Mouse (Mus musculus): Measurements from ENCODE around the gene Edn1. TPM values are rescaled to one million over a fixed set of nuclear protein-coding genes. Genes with fewer than 3 reads are reported as not detected.

The Edn1 gene
- polyA plus RNA-seq, 1 experiment from 2014 or later, result 4.1 TPM

- Histone ChIP-seq H3K36me3 (ENCODE audit: insufficient read depth) (no peaks in the 10 kb centered on the region), H3K9ac (no peak overlapping the region), H3K4me1 (ENCODE audit: insufficient read depth) (no peaks in the 10 kb centered on the region), H3K4me2 (no peak overlapping the region), H3K4me3 (ENCODE audit: low read depth, low read length) (no peak overlapping the region), H3K9me3 (ENCODE audit: low read depth, low read length) (no peaks in the 10 kb centered on the region), H3K27ac (ENCODE audit: low read depth) (no peak overlapping the region), H3K27me3 (ENCODE audit: insufficient read depth, low read length) (no peaks in the 10 kb centered on the region)
- WGBS, result 79% methylated on average over 2 of the region's 2 CpGs
- DNase-seq (no peak), ATAC-seq (ENCODE audit: insufficient read depth) (no peak)
- TF ChIP-seq CTCF (IDR thresholded peaks at IDR 0.05; ENCODE audit: low read depth), result no peak
Observed at GRCm38 (mm10) chr13:42277751-42278150, 23.5 kb upstream of the Edn1 start.

- H3K9ac ChIP-seq, result no peak overlapping the region
- 82% methylated on average over 3 of the region's 3 CpGs for WGBS
Observed at GRCm38 (mm10) chr13:42285896-42286295, 15.4 kb upstream of the Edn1 start.

GRCm38 (mm10) chr13:42286768-42287167 lies 14.5 kb upstream of the Edn1 start:
- H3K36me3 ChIP-seq (ENCODE audit: insufficient read depth), result no peaks in the 10 kb centered on the region
- no peak overlapping the region for H3K27ac ChIP-seq (ENCODE audit: low read depth)
- H3K4me2 ChIP-seq, result no peak overlapping the region
- H3K9me3 ChIP-seq (ENCODE audit: low read depth, low read length), result no peaks in the 10 kb centered on the region
- H3K9ac ChIP-seq, result no peak overlapping the region
- 78% methylated on average over 4 of the region's 4 CpGs for WGBS
- DNase-seq (no peak), ATAC-seq (ENCODE audit: insufficient read depth) (no peak)
- no peaks in the 10 kb centered on the region for H3K27me3 ChIP-seq (ENCODE audit: insufficient read depth, low read length)
- no peak for TF ChIP-seq CTCF (IDR thresholded peaks at IDR 0.05; ENCODE audit: low read depth)
- H3K4me3 ChIP-seq (ENCODE audit: low read depth, low read length), result no peak overlapping the region
- no peaks in the 10 kb centered on the region for H3K4me1 ChIP-seq (ENCODE audit: insufficient read depth)

More at GRCm38 (mm10) chr13:42285896-42286295, 15.4 kb upstream of the Edn1 start:
- Histone ChIP-seq H3K36me3 (ENCODE audit: insufficient read depth) (no peaks in the 10 kb centered on the region), H3K27ac (ENCODE audit: low read depth) (no peak overlapping the region), H3K4me1 (ENCODE audit: insufficient read depth) (no peaks in the 10 kb centered on the region), H3K27me3 (ENCODE audit: insufficient read depth, low read length) (no peaks in the 10 kb centered on the region), H3K9me3 (ENCODE audit: low read depth, low read length) (no peaks in the 10 kb centered on the region), H3K4me2 (no peak overlapping the region), H3K4me3 (ENCODE audit: low read depth, low read length) (no peak overlapping the region)
- no peak for TF ChIP-seq CTCF (IDR thresholded peaks at IDR 0.05; ENCODE audit: low read depth)
- ATAC-seq (ENCODE audit: insufficient read depth) (no peak), DNase-seq (no peak)

- no peak for DNase-seq
- no peaks in the 10 kb centered on the region for H3K9me3 ChIP-seq (ENCODE audit: low read depth, low read length)
- no peak for ATAC-seq (ENCODE audit: insufficient read depth)
- no peaks in the 10 kb centered on the region for H3K27me3 ChIP-seq (ENCODE audit: insufficient read depth, low read length)
- no peak overlapping the region for H3K9ac ChIP-seq
- no peak for TF ChIP-seq CTCF (IDR thresholded peaks at IDR 0.05; ENCODE audit: low read depth)
- no peak overlapping the region for H3K27ac ChIP-seq (ENCODE audit: low read depth)
- no peak overlapping the region for H3K4me2 ChIP-seq
- no peak overlapping the region for H3K4me3 ChIP-seq (ENCODE audit: low read depth, low read length)
- WGBS, result 70% methylated on average over 5 of the region's 5 CpGs
- no peaks in the 10 kb centered on the region for H3K4me1 ChIP-seq (ENCODE audit: insufficient read depth)
- H3K36me3 ChIP-seq (ENCODE audit: insufficient read depth), result no peaks in the 10 kb centered on the region
Observed at GRCm38 (mm10) chr13:42292593-42292992, 8.7 kb upstream of the Edn1 start.

GRCm38 (mm10) chr13:42298302-42298701 lies 3.0 kb upstream of the Edn1 start:
- no peaks in the 10 kb centered on the region for H3K36me3 ChIP-seq (ENCODE audit: insufficient read depth)
- H3K27ac ChIP-seq (ENCODE audit: low read depth), result peak overlapping the region; percentile 6; the same call in 1 of the 2 replicates
- no peaks in the 10 kb centered on the region for H3K9me3 ChIP-seq (ENCODE audit: low read depth, low read length)
- 54% methylated on average over 8 of the region's 8 CpGs for WGBS
- H3K4me3 ChIP-seq (ENCODE audit: low read depth, low read length), result no peak overlapping the region
- no peak overlapping the region for H3K9ac ChIP-seq
- TF ChIP-seq CTCF (IDR thresholded peaks at IDR 0.05; ENCODE audit: low read depth), result no peak
- DNase-seq (peak; percentile 48), ATAC-seq (ENCODE audit: insufficient read depth) (no peak)
- H3K4me1 ChIP-seq (ENCODE audit: insufficient read depth), result 0 out of 2 replicates have a peak, but pooled peaks cover 4% of the 10 kb centered on the region
- H3K4me2 ChIP-seq, result no peak overlapping the region
- H3K27me3 ChIP-seq (ENCODE audit: insufficient read depth, low read length), result peaks cover 13% of the 10 kb centered on the region

GRCm38 (mm10) chr13:42298766-42299165 lies 2.5 kb upstream of the Edn1 start:
- no peak overlapping the region for H3K9ac ChIP-seq
- no peak for ATAC-seq (ENCODE audit: insufficient read depth)

GRCm38 (mm10) chr13:42300567-42300966 lies 709 bp upstream of the Edn1 start:
- Histone ChIP-seq H3K9ac (0 out of 2 replicates have a peak overlapping the region, but pooled peaks have one; percentile 48), H3K36me3 (ENCODE audit: insufficient read depth) (no peaks in the 10 kb centered on the region), H3K27me3 (ENCODE audit: insufficient read depth, low read length) (peaks cover 16% of the 10 kb centered on the region), H3K4me2 (peak overlapping the region; percentile 74), H3K27ac (ENCODE audit: low read depth) (peak overlapping the region; percentile 61), H3K4me1 (ENCODE audit: insufficient read depth) (0 out of 2 replicates have a peak, but pooled peaks cover 4% of the 10 kb centered on the region), H3K4me3 (ENCODE audit: low read depth, low read length) (peak overlapping the region; percentile 43), H3K9me3 (ENCODE audit: low read depth, low read length) (no peaks in the 10 kb centered on the region)
- peak; percentile 91 for TF ChIP-seq CTCF (IDR thresholded peaks at IDR 0.05; ENCODE audit: low read depth)
- DNase-seq (peak; percentile 93), ATAC-seq (ENCODE audit: insufficient read depth) (peak; percentile 18; the same call in 1 of the 2 replicates)
- 5% methylated on average over 11 of the region's 11 CpGs for WGBS

More at GRCm38 (mm10) chr13:42298766-42299165, 2.5 kb upstream of the Edn1 start:
- Histone ChIP-seq H3K4me1 (ENCODE audit: insufficient read depth) (0 out of 2 replicates have a peak, but pooled peaks cover 4% of the 10 kb centered on the region), H3K4me3 (ENCODE audit: low read depth, low read length) (no peak overlapping the region), H3K4me2 (no peak overlapping the region), H3K27ac (ENCODE audit: low read depth) (peak overlapping the region; percentile 6; the same call in 1 of the 2 replicates), H3K27me3 (ENCODE audit: insufficient read depth, low read length) (peaks cover 16% of the 10 kb centered on the region), H3K9me3 (ENCODE audit: low read depth, low read length) (no peaks in the 10 kb centered on the region), H3K36me3 (ENCODE audit: insufficient read depth) (no peaks in the 10 kb centered on the region)
- peak; percentile 42 for DNase-seq
- TF ChIP-seq CTCF (IDR thresholded peaks at IDR 0.05; ENCODE audit: low read depth), result no peak

Measured in lung, embryonic 14.5 days (tissue).